Mouse (Mus musculus) E14TG2a.4 (cell line): ENCODE data around the gene Gm4871.
"Not testable (repeated sequence)": the region's sequence is repeated elsewhere in the genome, so short reads cannot be mapped to it uniquely, and the experiment has no call there.

Experiments used
- CTCF ChIP-seq: conservative IDR thresholded peaks from 2 replicates; pipeline ENCODE4 v1.5.1; 2014; ENCODE audit warnings: low read length
- NANOG ChIP-seq: IDR thresholded peaks from 2 replicates; pipeline ENCODE4 v1.6.1; 2014; ENCODE audit warnings: borderline replicate concordance, low read length, mixed read lengths
- POU5F1 ChIP-seq: IDR thresholded peaks from 2 replicates; pipeline ENCODE4 v1.6.1; 2014; ENCODE audit warnings: low read length, borderline replicate concordance

DNA sequence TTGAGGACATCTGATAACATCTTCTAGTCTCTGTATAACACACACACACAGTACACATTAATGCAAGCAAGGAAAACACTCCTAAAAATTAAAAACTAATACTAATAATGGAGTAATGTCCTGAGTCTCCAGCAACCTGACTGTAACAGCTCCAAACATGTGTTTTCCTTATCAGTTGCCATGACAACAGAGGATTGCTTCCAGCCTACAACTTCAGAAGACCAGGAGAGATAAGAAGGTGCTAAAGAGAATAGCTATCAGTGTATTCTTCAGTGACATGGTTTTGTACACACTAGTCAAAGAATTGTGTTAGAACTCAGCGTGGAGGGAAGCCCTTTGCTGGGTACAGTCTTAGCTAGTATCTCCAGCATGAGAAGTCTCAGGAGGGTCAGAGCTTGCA, 11.8 kb downstream of the Gm4871 start:
- not testable (repeated sequence) for TF ChIP-seq CTCF, NANOG, POU5F1
